Mouse (Mus musculus) 416B (cell line): ENCODE measurements around the gene Aldh5a1.

ENCODE experiments used
- DNase-seq: peaks from one replicate; pipeline ENCODE4 v3.0.0; 2011; ENCODE audit warnings: low read depth

Gene Aldh5a1

DNA sequence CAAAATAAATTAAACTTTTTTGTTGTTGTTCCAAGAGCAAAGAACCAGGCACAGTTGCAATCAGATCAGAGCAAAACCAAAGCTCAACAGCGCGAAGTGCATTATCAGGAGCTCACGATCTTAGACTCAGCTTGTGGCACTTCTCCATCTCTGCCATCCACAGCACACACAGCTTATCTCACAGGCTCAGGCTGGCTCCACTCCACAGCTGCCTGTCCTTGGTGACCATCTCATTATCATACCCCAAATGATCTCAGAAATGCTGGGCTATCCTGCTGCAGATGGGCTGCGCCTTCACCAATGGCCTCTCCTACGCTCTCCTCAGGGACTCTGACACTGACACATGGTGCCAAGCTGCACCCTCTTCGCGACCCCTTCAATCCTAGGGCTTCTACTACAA, 4.3 kb downstream of the Aldh5a1 start:
- peak; percentile 58 for DNase-seq

DNA sequence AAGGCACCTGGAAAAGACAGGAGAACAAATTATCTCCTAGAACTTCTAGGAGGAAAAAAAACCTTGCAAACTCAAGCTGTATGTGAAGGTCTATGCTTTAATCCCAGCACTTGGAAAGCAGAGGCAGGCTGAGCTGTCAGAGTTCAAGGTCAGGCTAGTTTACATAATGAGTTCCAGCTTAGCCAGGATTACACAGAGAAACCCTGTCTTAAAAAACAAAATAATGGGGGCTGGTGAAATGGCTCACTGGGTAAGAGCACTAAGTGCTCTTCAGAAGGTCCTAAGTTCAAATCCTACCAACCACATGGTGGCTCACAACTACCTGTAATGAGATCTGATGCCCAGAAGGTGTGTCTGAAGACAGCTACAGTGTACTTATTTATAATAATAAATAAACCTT, 6.9 kb downstream of the Aldh5a1 start:
- no peak for DNase-seq

DNA sequence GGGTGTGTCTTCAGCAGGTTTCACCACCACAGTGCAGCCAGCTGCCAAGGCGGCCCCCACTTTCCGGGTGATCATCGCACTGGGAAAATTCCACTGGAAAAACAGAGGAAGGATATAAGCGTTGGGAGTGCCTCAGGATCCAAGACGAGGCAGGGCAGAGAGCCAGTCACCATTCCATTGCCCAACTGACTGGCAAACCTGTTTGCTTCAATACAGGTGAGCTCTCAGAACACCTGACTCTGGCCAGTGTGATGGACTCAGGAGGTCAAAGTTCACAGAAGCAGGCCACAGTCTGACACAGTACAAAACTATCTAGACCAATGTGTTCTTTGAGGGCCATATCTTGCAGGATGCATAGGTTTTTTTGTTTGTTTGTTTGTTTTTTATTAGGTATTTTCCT, 13.5 kb downstream of the Aldh5a1 start:
- no peak for DNase-seq

DNA sequence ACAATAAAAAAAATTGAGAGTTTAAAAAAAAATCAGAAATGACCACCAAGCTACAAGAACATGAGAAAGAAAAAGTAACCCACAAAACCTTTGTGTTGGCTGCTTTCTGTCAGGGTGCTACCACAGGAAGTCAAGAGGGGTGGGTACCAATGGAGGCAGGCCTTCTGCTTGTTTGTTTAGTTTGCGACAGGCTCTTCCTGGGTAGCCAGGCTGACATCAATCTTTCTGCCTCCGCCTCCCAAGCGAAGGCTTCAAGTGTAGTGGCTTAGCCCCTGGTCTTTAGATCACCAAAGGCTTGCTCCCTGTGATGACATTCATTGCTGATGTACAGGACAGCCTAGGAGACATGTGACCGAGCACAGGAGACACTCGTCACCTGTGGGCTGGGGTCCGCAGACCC, 16.2 kb downstream of the Aldh5a1 start:
- no peak for DNase-seq

DNA sequence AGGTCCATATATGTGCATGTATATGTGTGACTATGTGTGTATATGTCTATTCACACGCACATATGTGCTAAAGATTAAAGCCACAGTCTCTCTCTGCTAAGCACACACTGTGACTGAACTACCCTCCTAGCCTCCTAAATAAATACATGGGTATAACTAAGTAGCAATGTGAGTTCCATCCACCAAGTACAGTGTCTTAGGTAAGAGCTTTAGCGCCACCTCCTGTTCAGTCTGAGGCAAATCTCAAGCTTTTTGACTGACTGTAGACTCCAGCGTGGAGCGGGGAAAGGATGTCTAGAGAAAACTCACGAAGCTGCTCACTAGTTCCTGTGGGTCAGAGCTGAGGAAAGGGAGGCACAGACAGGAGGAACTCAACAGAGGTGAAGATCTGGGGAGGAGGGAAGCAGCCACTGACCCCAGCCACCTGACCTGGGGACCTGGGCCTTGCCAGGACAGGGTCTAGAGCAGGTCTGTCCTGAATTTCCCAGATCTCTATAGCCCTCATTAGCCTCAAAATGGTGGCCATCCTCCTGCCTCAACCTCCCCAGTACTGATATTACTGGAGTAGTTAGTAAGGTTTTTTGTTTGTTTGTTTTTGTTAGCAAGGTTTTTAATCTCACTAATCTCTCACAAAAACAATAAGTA, 17.0 kb downstream of the Aldh5a1 start:
- peak; percentile 85 for DNase-seq

DNA sequence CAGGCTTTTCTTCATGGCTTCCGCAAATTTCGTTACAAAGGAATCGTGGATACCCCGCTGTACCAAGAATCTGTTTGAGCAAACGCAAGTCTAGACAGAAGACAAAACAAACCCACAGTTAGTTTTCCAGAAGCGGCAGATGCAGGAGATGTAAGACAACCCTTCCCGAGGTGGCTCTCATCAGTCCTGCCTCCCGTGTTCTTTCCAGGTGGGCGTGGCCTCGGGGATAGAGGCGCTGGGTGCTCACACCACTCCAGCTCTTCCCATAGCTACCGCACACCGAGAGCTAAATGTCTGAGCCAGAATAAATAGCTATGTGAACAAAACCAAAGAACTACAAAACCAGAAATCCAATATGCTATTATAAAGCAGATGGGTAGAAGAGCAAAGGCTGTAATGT, 21.6 kb downstream of the Aldh5a1 start:
- no peak for DNase-seq

DNA sequence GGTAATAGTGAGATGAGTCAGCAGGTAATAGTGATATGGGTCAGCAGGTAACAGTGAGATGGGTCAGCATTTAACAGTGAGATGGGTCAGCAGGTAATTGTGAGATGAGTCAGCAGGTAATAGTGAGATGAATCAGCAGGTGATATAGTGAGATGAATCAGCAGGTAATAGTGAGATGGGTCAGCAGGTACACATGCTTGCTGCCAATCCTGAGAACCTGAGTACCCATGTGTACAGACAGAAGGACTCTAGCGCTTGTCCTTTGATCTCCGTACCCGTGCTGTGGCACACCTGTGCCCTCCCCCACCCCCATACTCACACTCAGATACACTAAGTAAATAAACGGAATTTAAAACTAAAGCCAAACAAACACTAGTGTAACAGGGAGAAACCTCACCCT, 22.5 kb downstream of the Aldh5a1 start:
- no peak for DNase-seq

DNA sequence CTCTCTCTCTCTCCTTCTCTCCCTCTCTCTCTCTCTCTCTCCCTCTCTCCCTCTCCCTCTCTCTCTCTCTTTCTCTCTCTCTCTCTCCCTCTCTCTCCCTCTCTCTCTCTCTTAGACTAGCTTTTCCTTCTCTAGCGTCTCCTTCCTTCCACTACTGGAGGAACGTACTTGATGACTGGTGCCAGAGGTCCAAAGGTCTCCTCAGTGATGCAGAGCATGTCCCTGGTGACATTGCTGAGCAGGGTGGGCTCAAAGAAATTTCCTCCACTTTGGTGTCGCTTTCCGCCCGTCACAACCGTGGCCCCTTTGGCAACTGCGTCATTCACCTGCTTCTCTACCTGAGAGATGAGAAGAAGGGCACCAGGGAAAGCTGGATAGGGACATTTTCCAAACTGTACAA, 23.9 kb downstream of the Aldh5a1 start:
- no peak for DNase-seq

DNA sequence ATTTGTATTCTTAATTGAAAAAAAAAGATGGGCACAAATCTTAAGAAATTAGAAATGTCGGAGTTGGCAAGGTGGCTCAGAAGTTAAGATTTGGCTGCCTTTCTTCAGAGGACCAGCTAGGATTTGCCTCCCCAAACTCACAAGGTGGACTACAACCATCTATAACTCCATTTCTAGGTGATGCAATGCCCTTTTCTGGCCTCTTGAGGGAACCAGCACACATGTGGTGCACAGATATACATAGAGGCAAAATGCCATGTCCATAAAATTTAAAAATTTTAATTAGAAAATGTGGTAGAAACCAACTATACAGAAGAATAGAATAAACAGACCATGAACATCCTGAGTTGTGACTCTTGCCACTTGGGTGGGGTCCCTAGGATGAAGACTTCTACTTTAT, 28.3 kb downstream of the Aldh5a1 start:
- peak; percentile 23 for DNase-seq

DNA sequence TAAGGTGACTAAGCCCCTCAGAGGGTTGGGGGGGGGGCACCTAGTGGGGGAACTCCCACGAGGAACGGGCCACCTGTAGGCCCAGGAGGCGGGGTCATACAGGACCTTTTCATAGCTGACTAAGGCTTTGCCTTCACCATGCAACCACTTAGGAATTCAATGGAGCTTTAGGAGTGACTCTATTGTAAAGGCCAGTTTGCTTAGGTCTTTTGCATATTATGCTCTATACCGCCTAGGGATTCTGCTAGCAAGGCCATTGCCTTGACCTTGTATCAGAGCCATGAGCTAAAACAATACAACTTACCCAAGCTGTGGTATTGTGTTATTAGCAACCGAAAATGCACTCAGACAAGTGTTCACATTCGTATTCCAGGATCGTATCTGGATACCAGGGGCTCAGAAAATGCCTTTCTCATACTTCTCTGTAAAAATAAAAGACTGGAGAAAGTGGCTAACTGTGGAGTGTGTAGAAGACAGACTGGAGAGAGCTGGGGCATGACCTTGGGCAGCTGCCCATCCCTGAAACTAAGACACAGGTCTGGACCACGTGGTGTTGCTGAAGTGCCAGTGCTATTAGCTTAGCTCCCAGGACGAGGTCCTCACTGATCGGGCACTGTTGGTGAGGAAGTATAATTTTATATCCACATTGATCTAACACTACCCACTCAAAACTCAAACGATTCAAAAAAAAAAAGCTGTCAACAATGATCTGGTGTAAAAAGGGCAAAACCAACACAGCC, 30.5 kb downstream of the Aldh5a1 start:
- DNase-seq = no peak

DNA sequence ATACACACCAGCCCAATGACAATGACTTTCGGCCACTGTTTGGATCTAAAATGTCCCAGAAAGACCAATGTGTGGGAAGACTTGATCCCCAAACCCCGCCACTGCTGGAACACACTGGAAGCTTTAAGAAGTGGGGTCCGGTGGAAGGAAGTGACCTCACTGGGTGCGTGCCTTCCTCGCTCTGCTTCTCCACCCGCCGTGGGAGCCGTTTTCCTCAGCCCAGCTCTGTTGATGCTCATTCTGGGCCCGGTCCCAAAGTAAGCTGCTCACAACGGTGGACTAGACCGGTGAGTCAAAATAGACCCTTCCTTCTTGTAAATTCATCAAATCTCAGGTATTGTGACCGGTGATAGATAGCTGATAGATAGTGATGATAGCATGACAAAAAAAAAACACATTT, 32.0 kb downstream of the Aldh5a1 start:
- no peak for DNase-seq

DNA sequence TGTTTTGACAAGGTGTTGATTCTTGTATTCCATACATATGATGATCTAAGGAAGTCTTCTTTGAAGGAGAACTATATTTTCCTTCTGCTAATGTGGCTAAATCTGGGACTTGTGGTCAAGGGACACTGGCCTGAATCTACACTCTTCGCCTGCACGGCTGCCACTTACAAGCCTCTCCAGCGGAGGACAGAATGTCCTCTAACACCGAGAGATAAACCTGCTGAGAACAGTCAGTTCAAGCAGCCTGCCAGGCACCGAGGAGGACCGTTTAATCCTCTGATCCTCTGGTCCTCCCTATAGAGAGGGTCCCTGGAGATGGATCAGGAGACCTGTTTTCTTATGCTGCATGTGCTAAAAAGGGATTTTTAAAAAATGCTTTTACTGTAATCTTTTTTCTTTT, 34.0 kb downstream of the Aldh5a1 start:
- no peak for DNase-seq

DNA sequence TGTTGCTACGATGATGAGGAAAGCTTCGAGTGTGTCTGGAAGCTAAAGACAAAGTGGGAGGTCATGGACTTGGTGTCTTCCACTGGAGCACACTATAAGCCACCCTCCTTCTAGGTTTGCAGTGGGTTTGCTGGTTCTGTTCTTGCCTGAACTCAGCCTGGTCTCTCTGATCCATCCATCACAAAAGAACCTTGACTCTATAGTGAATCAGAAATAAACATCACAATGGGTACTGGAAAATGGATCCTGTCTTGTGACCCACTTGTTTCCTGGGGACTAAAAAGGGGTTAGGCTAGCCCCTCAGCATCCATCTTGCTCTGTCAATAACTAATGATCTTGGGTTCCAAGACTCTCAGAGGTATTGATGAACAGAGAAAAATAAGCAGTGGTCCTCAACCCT, 35.5 kb downstream of the Aldh5a1 start:
- DNase-seq = no peak

DNA sequence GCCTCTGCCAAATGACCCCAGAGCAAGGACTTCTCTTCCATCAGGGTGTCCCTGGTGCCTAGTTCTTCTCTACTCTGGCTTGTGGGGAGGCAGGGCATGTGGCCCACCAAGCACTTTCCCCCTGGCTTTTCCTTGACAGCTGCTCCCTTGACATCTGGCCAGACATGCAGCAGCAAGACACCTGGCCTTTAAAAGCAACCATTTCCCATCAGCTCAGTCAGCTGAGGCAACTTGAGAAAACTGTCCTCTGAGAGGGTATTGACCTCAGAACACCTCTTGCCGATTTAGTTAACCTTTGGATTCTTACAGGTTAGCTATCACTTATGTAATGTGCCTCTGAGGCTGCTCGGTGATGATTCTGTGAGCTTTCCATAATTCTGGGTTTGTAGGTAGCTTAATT, 43.6 kb downstream of the Aldh5a1 start:
- no peak for DNase-seq

DNA sequence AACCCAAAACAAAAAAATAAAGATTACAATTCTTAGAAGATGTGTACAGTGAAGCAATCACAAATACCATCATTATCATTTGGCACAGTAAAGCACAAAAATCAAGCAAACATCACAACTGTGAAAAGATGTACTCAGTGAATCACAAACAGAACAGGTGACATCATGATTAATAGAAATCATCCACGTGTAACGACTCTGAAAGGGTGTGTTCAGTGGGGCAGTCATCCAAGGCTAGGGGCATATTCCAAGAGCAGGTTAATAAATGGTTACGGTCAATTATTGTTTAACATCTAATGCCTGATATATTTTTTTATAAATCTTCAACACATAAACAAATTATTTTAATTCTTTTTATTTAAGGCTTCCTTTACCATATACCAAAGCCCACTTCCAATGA, 44.9 kb downstream of the Aldh5a1 start:
- no peak for DNase-seq

DNA sequence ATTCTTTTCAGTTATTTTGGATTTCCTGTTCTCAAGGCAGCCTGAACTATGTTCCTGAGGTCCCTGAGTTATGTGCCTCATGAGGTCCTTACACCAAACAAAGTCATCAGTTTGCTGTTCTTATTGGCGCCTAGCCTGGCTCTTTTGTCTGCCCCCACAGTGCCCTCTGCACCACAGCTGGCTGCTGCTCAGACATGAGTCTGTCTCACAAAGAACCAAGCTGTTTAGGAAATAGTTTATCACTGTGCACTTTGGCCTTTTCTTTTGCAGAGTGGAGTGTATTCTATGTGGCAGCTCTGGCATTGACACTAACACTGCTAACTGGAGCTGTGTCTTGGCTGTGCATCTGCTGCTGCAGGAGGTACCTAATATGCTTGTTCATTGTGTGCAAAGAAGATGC, 47.9 kb downstream of the Aldh5a1 start:
- no peak for DNase-seq

DNA sequence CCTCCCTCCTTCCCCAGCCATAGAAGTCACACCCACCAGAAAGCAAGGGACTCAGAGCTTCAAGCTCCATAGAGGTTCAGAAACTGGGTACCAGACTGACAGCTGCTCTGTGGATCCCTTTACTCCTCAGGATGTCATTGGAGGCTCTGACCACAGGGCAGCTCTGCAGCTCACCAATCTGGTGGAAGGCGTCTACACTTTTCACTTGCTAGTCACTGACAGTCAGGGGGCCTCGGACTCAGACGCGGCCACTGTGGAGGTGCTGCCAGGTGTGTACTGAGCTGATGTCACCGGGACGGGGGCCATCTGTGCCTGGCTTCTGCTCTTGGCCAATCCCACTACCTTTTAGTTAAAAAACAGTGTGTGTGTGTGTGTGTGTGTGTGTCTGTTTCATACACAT, 55.0 kb downstream of the Aldh5a1 start:
- no peak for DNase-seq

DNA sequence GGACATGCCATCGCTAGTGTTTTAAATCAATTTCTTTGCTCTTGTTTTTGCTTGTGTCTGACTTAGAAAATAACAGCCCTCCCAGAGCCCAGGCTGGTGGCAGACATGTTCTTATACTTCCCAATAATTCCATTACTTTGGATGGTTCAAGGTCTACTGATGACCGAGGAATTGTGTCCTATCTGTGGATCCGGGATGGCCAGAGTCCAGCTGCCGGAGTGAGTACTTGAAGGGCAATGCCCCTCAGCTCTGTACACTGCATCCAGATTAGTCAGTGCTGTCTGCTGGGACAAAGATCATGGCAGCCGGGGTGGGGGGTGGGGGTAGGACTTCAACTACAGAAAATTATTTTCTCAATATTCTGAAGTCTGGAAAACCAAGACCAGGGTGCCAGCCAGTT, 56.8 kb downstream of the Aldh5a1 start:
- DNase-seq = no peak

DNA sequence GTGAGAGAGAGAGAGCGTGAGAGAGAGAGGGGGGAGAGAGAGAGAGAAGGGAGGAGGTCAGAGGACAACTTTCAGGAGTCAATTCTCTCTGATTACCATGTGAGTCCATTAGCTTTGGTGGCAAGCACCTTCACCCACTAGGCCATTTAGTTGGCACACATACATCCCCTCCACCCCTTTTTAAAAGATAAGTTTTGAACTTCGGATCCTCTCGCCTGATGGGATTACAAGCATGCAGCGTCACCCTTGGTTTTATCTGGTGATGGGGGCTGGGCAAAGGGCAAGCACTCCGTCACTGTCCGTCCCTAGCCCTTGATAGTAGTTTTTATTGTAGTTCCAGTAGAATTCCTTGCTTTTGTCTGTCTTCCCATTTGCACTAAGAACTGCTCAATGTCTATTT, 57.3 kb downstream of the Aldh5a1 start:
- DNase-seq = no peak

DNA sequence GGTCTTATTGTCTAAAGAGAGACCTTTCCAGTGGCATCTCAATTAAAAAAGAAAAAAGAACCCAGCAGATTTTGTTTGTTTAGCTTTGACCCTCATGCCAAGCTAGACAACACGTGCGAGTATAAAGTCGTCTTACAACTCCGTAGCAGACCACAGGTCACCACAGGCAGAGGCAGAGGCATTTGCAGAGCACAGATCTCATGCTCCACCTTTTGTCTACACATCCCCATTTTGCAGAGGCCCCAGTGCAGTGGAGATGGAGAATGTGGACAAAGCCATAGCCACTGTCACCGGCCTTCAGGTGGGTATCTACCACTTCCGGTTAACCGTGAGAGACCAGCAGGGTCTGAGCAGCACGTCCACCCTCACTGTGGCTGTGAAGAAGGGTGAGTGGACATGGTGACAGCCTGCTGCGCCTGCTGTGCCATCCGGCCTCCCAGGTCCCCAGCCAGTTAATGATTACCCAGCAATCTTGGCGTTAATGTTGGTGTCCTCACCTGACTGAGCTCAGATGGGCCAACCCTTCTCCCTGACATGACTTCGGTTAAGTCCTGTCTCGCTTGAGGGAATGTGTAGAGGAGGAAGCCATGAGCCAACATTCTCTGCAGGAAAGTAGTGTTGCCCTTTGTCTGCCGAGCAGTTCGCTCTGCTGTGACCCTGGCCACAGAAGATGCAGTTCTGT, 58.0 kb downstream of the Aldh5a1 start:
- DNase-seq = no peak

DNA sequence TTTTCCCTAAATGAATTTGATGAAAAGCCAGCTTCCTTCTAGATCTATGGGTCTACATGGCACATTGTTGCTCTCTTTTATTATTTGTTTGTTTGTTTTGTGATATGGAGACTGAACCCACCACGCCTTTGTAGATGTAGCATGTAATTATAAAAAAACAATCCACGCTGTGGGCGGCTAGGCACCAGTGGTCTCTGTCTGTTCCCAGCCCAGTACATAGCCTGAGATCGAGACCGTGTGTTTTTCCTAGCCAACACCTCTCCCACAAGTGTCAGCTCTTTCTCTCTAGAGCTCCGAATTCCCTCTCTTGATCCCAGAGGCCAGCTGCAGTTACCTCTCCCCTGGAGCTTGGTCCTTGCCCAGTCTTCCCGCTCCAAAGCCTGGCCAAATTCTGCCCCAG, 69.2 kb downstream of the Aldh5a1 start:
- DNase-seq = no peak

DNA sequence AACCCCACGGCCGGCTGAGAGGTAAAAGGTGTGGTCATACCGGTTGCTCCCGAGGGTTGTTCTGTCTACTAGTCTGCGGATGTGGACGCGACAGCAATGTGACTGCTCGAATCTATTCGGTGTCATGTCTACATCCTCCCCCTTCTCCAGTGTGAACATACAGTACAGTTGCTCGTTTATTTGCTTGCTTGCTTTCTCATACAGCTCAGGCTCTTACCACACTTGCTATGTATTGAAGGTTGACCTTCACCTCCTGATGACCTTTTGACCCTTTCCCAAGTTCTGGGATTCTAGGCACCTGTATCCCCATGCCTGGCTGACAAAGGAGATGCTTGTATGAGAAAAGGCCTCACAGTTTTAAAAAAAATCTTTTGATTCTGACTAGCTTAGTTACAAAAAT, 69.7 kb downstream of the Aldh5a1 start:
- DNase-seq = no peak
